Mouse (Mus musculus): ENCODE data around the gene Lrrtm3.

The Lrrtm3 gene

GRCm38 (mm10) chr10:64089680-64090460 lies at the start of gene Lrrtm3:
Gene Lrrtm3, minus strand, starts transcription at chr10:64090277.
- DNase-seq: peak; percentile 37

DNA sequence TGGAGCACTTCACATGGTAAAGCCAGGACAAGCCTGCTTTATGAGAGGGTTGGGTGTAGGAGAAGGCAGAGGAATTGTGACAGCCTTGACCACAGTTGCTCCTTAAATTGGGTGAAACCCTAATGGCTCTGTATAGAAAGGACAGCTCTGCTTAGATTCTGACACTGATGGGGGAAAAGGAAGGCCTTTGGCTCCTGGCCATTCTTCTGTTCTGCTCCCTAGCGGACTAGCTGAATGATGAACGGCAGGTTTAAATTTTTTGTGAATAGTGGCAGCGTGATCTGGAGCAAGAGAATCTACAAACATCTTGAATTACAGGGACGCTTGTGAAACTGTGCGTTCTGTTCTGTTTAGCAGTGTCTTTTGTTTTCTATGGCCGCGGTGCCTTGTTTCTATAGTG lies 45.4 kb upstream of the Lrrtm3 start:
- DNase-seq: no peak

GRCm38 (mm10) chr10:64133461-64133860 lies 43.4 kb upstream of the Lrrtm3 start:
- DNase-seq: no peak

DNA sequence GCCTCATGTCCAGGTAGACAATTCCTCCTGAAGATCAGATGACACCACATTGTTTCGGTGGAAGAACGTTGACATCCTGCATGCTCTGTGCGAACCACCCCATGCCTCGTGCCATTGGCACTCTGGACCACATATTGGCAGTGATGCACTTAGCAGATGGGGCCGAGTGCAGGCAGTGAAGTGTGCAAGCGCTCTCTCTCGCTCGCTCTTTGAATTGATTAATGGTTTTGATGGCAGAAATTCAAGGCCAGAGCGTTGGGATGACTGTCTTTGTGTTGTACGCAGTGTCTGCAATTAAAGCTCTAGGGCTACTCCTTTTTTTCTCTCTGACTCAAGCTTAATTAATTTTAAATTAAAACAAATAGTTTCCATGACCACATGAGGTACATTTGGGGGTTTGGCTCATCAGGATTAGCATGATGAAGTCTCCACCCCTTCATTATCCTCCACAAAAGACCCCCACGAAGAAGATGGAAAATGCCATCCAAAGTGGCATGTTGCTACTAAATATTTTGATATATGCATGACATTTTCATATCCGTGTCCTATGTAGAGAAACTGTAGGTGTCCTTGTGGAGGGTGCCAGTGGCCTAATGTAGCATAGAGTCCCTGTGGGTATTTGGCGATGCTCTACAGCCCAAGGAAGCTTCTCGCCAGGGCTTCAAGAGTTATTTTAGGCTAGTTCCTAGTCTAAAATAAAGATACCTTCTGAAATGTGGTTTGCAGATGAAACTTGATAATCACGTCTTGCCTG lies 40.5 kb upstream of the Lrrtm3 start:
- DNase-seq: no peak

- no peak for DNase-seq
Observed at GRCm38 (mm10) chr10:64118833-64119232, 28.8 kb upstream of the Lrrtm3 start.

DNA sequence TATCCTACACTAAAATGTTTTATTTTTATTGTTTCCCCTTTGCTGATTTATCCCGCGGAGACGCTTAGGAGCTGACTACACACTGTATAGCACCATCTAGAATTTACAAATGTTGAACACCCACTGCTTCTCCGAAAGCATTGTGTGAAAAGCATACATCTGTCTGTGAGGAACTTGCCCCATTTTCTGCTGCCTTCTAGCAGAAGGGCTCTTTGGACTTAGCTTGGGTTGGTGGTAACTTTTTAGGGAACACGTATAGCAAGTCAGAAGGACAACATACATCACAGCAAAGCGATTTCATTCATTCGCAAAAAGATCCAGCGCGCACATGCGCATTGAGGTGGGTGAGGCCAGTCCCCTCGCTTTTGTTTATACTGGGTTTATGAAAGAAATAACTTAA lies 25.2 kb upstream of the Lrrtm3 start:
- DNase-seq: no peak

DNA sequence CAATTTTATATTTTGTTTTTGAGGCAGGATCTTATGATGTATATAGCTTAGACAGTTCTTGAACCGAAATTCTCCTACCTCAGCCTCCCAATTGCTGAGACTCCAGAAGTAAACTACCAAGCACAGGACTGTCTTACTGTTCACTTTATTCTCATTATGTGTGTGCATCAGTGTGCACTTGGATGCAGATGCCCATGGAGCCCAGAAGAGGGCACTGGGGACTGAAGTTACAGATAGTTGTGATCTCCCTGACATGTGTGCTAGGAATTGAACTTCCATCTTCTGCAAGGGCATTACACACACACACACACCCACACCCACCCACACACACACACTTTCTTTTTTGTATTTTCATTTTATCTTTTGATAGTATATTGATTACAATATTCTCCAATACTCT lies 6.5 kb upstream of the Lrrtm3 start:
- DNase-seq: no peak

DNA sequence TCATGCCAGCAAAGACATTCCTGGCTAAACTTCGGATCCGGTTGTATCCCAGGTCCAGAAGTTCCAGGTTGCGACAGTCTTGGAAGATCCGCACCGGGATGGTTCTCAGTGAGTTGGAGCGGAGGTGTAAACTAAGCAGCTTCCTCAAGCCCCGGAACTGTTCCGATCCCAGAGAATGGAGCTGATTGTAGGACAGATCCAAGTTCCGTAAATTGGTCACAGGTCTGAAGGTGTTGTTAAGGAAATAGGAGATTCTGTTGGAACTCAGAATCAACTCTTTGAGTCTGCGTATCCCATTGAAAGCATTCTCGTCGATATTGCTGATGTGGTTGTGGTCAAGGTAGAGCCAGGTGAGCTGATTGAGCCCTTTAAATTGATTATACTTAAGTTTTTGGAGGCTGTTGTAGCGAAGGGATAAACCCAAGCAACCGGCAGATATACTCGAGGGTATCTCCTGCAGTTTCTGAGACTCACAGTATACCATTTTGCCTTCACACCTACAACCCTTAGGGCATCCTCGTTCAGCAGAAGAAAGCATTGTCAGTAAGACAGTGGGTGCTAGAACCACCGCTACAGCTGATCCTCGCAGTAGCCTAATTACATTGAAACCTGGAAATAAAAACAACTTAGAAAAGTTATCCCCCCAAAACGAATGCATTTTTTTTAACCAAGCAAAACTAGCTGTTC lies 1.2 kb downstream of the Lrrtm3 start:
- DNase-seq: no peak

GRCm38 (mm10) chr10:64087936-64088773 lies 1.9 kb downstream of the Lrrtm3 start:
- DNase-seq: no peak

DNA sequence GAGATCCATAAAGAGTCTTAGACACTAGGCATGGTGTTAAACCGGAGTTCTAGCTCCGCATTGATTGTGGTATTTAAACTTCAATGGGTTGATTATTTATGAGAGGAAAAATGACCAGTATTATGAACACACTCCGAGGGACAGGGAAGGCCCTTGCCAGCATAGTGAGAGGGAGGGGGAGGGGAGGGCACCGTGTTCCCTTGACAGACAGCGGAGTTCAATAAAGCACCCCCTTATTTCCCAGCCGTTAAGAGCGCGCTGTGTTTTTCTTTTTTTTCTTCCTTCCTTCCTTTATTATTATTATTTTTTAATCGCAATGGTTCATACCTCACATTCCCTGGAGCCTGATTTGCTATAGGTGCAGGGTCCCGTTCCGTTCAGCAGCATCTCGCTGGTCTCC lies 2.6 kb downstream of the Lrrtm3 start:
- no peak for DNase-seq

DNA sequence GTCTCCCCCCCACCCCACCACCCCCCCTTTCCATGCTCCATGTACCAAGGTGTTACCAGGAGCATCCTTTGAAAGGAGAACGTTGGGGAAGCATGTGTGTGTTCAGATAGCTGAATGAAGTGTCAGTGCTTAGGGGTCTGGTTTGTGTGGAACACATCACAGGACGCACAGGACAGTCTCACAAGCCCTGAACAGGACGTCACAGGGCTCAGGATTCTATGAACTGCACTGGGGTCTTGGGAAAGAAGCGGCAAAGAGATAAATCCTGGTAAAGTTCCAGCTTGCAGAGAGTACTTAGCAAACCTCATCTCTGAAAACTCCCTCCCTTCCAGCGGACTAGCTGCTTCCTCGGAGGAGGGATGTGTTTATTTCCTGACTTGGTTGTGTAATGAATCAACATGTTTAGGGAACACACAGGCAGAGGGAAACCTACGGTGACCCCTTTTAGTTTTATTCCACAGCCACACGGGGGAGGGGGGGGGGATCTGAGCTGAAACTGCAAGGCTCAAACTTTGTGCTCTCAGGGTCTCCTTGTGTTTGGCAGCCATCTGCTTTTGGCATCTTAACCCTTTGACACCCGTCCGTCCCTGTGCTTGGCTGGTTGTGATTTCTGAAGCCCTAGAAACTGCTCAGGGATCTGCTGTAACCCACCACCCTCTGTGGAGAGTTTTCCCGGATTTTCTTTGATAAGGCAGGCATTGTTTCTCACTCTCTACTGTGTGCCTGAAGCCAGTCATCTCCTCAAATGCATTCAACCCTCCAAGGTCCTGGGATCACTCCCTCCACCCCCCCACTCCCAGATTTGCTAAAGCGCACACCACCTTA lies 3.3 kb downstream of the Lrrtm3 start:
- DNase-seq: no peak

DNA sequence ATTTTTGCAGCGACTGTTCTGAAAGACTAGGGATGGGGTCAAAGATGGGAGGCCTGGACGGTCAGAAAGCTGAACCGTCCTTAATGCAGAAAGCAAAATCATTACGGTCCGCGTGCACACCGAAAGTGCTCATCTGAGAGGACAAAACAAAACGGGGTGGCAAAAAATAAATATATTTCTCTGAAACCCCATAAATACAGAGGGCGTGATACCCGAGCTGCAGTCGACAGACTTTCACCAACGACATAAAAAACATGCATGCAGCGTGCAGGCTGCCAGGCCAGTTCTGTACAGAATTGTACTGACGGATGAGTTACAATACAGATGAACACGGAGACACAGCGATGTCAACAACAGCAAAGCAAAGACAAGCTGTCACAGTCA lies 3.9 kb downstream of the Lrrtm3 start:
- DNase-seq: no peak

DNA sequence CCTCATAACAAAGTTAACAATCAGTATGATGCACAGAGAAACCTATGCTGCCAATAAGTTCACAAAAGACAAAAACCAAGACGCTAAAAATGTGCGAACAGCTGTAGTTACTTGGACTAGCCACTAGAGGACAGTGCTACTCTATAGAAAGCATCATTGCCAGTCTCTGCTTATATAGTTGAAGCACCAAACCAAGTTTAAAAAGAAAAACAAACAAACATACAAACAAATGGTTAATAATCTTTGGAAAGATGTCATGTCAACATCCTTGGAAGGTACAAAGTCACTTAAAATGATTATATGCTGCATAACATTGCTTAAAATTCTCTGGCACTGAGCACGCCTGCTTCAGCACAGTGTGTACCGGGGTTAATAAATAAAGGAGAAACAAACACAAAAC lies 5.6 kb downstream of the Lrrtm3 start:
- no peak for DNase-seq

- no peak for DNase-seq
Observed at GRCm38 (mm10) chr10:64083813-64084212, 6.3 kb downstream of the Lrrtm3 start.

DNA sequence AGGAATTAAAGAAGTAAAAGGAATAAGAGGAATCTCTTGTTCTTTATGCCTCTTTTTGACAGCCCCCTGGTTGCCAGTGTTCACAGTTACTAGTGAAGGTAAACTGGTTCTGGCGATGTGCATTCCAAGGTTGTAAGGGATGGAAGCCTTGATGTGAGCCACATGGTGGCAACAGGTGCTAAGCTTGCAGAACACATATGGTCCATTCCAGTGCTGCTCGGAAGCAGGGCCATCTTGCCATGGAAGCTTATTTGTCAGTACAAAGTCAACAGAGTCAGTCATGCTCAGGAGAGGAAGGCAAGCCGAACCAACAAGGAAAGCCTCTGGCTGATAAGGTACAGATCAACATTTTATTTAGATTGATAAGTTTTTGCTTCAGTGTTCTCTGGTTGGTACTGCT lies 7.7 kb downstream of the Lrrtm3 start:
- DNase-seq: no peak

- no peak for DNase-seq
Observed at GRCm38 (mm10) chr10:64076410-64077052, 13.5 kb downstream of the Lrrtm3 start.

GRCm38 (mm10) chr10:64075944-64076343 lies 14.1 kb downstream of the Lrrtm3 start:
- DNase-seq: no peak

GRCm38 (mm10) chr10:64063704-64064103 lies 26.4 kb downstream of the Lrrtm3 start:
- no peak for DNase-seq

DNA sequence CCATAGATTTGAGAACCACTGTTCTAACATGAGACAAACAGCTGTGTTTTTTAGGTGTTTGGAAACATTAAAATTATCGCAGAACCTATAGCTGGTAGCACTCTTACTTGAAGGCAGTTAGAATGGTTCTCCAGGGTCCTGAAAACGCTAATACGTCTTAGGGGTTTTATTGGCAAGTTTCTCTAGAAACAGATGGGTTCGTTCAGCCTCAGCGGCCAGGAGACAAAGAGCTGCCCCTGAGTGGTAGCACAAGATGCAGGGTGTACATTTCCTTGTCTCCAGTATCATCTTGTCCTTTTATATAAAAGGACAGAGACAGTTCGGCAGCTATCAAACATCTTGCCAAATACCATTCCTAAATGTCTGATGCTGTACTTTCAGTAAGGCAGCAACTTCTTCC lies 40.1 kb downstream of the Lrrtm3 start:
- no peak for DNase-seq

DNA sequence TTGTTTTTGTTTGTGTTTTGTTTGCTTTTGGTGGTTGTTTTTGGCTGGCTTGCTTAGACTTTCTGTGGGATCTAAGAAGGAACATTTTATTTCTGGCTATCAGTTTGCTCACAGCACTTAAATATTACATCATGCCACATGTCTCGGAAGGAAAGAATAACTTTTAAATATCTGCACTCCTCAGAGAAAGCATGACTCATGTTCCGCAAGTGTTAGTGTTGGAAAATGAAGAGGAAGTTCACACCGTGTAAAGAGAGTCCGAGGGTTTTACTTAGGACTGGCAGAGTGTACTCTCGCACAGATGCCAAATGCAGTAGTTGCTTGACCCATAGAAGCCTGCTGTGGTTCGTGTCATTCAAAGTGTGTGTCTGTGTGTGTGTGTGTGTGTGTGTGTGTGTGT lies 40.9 kb downstream of the Lrrtm3 start:
- DNase-seq: no peak

DNA sequence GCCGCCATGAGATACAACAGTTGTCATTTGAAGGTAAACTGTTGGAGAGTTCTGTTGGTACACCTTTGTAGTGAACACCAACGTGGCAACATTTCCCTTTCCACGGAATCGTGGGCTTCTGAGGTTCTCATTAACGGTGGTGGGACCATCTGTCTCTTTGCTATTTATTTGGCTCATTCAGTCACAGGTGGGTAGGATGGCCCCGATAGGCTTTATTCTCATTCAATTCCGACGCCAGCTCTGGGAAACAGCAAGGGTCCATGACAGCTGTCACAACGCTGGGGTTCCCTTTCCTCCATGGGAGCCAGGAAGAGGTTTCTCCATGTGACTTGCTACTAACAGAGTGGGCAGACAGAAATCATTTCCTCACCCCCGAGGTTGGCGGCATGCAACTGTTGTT lies 48.2 kb downstream of the Lrrtm3 start:
- no peak for DNase-seq
